Mouse (Mus musculus): ENCODE data around the gene Atp8a2. TPM values are rescaled to one million over a fixed set of nuclear protein-coding genes. Genes with fewer than 3 reads are reported as not detected.
"Not testable (repeated sequence)": the region's sequence is repeated elsewhere in the genome, so short reads cannot be mapped to it uniquely, and the experiment has no call there.

The Atp8a2 gene
- total RNA-seq, 4 experiments from 2014 or later = 4.8 to 11.0 (median 9.3) TPM

- DNase-seq (ENCODE audit: low spot score) = not testable (repeated sequence)
Observed at GRCm38 (mm10) chr14:59716443-59717085, 480.4 kb downstream of the Atp8a2 start.

DNA sequence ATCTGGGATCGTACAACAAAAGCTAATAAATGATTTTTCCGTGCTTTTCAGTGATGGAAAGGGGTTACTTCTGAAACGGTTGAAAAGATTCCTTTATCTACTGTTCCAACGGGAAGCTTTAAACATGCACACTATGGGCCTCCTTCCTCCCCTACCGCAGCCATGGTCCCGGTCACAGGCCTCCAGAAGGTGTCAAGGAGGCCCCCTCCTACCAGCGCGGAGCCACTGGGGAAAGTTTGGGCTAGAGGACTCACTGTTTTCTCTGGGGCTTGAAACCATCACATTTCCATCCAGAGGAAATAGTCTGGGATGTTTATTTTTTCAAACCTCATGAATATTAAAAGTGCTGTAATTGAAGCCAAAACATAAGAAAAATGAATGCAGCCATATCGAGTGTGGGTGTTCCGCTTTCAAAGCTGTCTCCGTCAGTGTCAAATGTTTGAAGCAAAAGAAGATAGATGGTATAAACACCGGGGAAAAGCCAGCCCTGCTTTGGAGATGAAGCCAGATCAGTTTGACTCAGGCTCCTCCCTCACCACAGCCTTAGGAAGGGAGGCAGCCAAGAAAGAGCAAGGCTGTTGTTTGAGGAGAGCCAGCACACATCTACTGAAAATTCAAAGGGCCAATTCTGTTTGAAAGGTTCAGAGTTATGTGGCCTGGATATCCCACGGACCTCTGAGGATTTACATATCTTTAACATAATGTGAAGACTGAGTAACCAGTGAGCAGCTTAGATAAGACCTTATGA, 481.1 kb downstream of the Atp8a2 start:
- DNase-seq (ENCODE audit: low spot score) = no peak

GRCm38 (mm10) chr14:59709505-59710335, 487.3 kb downstream of the Atp8a2 start:
- no peak for DNase-seq (ENCODE audit: low spot score)

DNA sequence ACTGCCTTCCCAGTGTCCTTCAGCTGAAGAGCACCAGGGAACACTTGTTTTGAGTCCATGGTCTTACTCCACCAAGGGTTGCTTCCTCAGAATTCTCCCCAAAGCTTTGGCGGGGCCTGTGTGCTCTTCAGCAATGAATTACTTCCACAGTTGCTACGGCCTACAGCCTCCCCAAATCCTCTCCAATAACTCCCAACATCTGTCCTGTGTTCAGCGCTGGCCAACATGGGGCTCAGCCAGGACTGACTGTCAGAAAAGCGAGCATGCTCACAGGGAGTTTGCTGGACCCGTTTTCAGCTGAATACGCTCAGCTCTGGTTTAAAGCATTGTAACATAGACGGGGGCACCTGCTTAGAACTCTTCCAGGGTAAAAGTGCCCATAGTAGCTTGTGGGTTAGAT, 489.0 kb downstream of the Atp8a2 start:
- no peak for DNase-seq (ENCODE audit: low spot score)

- no peak for DNase-seq (ENCODE audit: low spot score)
Observed at GRCm38 (mm10) chr14:59705326-59706058, 491.5 kb downstream of the Atp8a2 start.

DNA sequence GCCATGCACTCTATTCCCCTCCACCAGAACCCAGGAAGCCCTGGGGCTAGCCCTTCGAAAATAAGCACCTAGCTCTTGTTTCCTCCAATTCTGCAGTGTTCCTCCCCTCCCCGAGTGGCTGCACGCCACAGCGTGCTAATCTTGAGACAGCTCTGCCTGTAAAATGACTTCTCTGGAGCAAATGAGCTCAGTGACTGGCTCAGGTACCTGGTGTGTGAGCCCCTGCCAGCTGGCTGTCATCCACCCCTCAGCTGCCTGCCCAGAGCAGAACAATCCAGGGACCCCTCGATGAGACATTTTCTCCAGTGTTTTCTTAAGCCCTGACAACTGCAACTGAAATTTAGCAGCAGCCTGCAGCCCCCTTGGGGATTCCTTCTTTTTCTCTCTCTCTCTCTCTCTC, 495.5 kb downstream of the Atp8a2 start:
- no peak for DNase-seq (ENCODE audit: low spot score)

- DNase-seq (ENCODE audit: low spot score) = no peak
Observed at GRCm38 (mm10) chr14:59695160-59695559, 501.8 kb downstream of the Atp8a2 start.

DNA sequence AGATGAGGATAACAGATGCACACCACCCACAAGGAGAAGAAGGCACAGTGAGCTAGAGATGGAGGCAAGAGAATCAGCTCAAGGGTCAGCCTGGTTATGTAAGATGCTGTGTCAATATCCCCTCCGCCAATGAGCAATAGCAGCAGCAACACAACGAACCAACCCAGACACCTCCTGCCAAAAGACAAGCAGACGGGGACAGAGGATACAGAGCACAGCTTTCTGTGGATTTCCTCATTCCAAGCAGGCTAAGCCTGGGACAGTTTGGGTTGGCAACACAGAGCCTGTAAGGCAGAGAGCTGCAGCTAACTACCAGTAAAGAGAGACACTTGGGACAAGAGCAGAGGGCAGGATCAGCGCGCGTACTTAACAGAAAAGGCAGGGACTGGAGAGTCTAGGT, 504.8 kb downstream of the Atp8a2 start:
- no peak for DNase-seq (ENCODE audit: low spot score)

- DNase-seq (ENCODE audit: low spot score) = no peak
Observed at GRCm38 (mm10) chr14:59691402-59691801, 505.6 kb downstream of the Atp8a2 start.

- no peak for DNase-seq (ENCODE audit: low spot score)
Observed at GRCm38 (mm10) chr14:59690954-59691353, 506.0 kb downstream of the Atp8a2 start.

GRCm38 (mm10) chr14:59689596-59689995, 507.4 kb downstream of the Atp8a2 start:
- DNase-seq (ENCODE audit: low spot score) = no peak

GRCm38 (mm10) chr14:59686229-59686628, 510.8 kb downstream of the Atp8a2 start:
- DNase-seq (ENCODE audit: low spot score) = no peak

- no peak for DNase-seq (ENCODE audit: low spot score)
Observed at GRCm38 (mm10) chr14:59685343-59685742, 511.6 kb downstream of the Atp8a2 start.

DNA sequence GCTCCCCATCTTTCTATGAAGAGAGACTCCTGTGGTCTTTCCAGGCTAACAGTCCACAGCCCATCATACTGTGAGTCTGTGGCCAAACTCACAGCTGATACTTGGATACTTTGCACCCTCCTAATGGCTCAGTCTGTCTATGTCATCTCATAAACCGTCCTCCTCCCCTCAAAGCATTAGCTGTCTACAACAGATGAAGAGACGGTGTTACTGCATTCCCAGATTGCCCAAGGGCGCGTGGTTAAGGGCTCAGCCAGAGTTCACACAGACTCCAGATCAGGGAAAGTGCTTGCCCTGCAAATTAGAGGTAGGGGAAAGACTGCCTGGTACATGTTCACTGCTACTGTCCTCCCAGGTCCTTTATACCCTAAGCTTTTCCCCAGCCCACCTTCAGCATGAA, 515.1 kb downstream of the Atp8a2 start:
- DNase-seq (ENCODE audit: low spot score) = no peak

GRCm38 (mm10) chr14:59677598-59678003, 519.4 kb downstream of the Atp8a2 start:
- no peak for DNase-seq (ENCODE audit: low spot score)

GRCm38 (mm10) chr14:59675330-59675729, 521.6 kb downstream of the Atp8a2 start:
- no peak for DNase-seq (ENCODE audit: low spot score)

- no peak for DNase-seq (ENCODE audit: low spot score)
Observed at GRCm38 (mm10) chr14:59674556-59674955, 522.4 kb downstream of the Atp8a2 start.

- DNase-seq (ENCODE audit: low spot score) = no peak
Observed at GRCm38 (mm10) chr14:59672893-59673515, 524.0 kb downstream of the Atp8a2 start.

DNA sequence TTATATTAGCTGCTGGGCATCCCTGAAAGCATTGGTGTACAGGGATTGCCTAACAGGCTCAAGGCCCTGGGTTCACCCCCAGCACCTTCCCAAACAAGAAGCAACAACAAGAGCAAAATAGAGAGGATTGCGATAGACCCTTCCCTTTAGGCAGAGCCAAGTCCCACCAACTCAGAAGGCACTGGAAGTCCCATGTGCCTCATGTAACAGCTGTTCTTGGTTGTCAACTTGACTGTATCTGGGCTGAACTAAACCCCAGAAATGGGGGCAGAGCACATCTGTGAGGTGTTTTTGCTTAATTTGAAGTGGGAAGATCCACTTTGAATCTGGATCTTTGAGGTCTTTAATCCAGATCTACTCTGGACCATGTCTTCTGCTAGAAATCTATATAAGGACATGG, 539.9 kb downstream of the Atp8a2 start:
- no peak for DNase-seq (ENCODE audit: low spot score)

DNA sequence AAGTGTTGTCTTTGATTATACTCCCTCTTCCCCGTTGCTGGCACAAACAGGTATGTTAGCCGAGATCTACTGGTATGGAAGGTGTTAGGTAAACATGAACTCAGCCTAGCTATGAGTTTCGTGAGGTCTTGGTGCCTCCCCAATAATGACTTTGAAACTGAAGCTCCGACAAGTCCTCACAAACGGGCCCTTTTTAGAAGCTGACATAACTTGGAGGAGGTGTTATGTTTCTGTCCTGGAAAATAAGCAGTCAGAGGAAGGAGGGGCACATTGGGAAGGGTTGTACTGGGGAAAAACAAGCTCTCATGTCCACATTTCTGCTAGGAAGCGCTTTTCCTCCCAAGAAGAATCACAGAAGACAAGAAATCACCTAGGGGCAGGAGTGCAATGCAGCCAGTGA, 540.4 kb downstream of the Atp8a2 start:
- no peak for DNase-seq (ENCODE audit: low spot score)

GRCm38 (mm10) chr14:59649337-59649736, 547.6 kb downstream of the Atp8a2 start:
- no peak for DNase-seq (ENCODE audit: low spot score)

Data from heart, adult 8-10 months (tissue).